Mouse (Mus musculus) limb, embryonic 11.5 days (tissue): ENCODE data around the gene Foxred1. TPM values are rescaled to one million over a fixed set of nuclear protein-coding genes. Genes with fewer than 3 reads are reported as not detected.
A peak's percentile ranks its signal among the peaks of the same experiment; 100 is the strongest.

Experiments used
- ATAC-seq: fragments of 200-750 bp; cut with Nextera tagmentation; 2 replicates; pipeline ENCODE4 v1.8.0; 2017; ENCODE audit warnings: low read depth; ENCODE audit not compliant: insufficient number of reproducible peaks, low FRiP score, low TSS enrichment
- DNase-seq: peaks from one replicate; pipeline ENCODE4 v3.0.0-alpha.2; 2015; ENCODE audit warnings: low spot score
- H3K27ac ChIP-seq: fragments of 300-500 bp; sonication (generic); replicated peaks from 2 replicates; pipeline ENCODE4 v1.5.1; 2014; ENCODE audit warnings: low read depth, mild to moderate bottlenecking, low read length
- H3K27me3 ChIP-seq: fragments of 300-500 bp; sonication (generic); 2 replicates; pipeline ENCODE4 v1.6.1; 2014; ENCODE audit warnings: mild to moderate bottlenecking, low read length, mixed read lengths; ENCODE audit not compliant: control insufficient read depth, insufficient read depth
- H3K36me3 ChIP-seq: fragments of 300-500 bp; sonication (generic); 2 replicates; pipeline ENCODE4 v1.6.1; 2014; ENCODE audit warnings: mild to moderate bottlenecking, low read length, moderate library complexity, mixed read lengths; ENCODE audit not compliant: control insufficient read depth, insufficient read depth
- H3K4me1 ChIP-seq: fragments of 300-500 bp; sonication (generic); 2 replicates; pipeline ENCODE4 v1.6.1; 2014; ENCODE audit warnings: low read length, mixed read lengths; ENCODE audit not compliant: control insufficient read depth, insufficient read depth
- H3K4me2 ChIP-seq: fragments of 300-500 bp; sonication (generic); 2 replicates; pipeline ENCODE4 v1.6.1; 2014; ENCODE audit warnings: low read depth, mild to moderate bottlenecking, moderate library complexity; ENCODE audit not compliant: severe bottlenecking
- H3K4me3 ChIP-seq: fragments of 300-500 bp; sonication (generic); 2 replicates; pipeline ENCODE4 v1.5.1; 2014; ENCODE audit warnings: low read depth, low read length
- H3K9ac ChIP-seq: fragments of 300-500 bp; sonication (generic); 2 replicates; pipeline ENCODE4 v1.6.1; 2014; ENCODE audit warnings: mild to moderate bottlenecking, low read length
- H3K9me3 ChIP-seq: fragments of 300-500 bp; sonication (generic); 2 replicates; pipeline ENCODE4 v1.6.1; 2016; ENCODE audit warnings: low read length; ENCODE audit not compliant: control insufficient read depth
- WGBS: fragments of 180-500 bp; shearing (Covaris S2); extraction: QIAGEN DNeasy Blood & Tissue Kit; methylation state at CpG from one replicate; pipeline ENCODE4 v1.1.7; 2014; 5-methylcytosine and 5-hydroxymethylcytosine counted together
- polyA plus RNA-seq: library from polyadenylated mRNA; unstranded; fragments of >200 nt; fragmentation: Nextera tagmentation; extraction: Ambion mirVana; gene quantifications from 2 replicates; pipeline ENCODE4 v1.2.1, GENCODE M21; 2014

Gene Foxred1
- polyA plus RNA-seq = 35.7 and 39.8 TPM in 2 replicates

DNA sequence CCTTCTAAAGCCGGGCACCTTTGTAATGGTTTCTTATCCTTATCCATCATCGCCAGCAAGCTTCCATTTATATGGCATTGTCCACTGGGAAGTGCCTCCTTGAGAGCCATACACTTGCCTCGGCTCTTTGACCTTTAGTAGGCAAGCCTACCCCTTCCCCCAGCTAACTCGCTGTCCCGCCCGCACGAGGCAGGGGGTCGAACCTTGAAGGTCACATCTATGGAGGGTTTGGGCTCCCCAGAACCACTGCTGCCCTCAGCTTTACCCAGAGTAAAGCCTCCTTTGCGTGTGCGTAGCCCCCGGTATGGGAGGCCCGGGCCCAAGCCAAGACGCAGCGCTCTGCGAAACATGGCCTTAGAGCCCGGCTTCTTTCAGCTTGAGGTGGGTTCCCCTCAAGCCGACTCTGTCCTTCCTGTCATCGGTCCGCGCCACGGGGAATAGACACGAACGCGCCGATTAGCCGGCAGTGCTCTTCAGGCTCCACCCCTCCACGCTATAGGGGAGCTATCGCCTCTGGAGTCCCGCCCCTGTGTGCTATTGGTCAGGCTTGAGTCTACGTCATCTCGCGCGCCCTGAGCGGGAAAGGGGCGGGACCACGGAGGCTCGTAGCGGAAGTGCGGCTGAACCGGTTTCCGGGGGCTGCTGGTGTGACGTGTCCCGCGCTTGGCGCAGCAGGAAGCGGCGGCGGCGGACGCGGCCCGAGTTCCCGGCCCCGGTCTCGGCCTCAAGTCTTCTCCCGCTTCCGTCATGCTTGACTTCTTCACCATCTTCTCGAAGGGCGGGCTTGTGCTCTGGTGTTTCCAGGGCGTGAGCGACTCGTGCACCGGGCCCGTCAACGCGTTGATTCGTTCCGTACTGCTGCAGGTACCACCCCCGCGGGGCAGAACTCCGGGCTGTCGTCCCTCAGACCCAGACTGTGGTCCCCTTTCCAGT lies at the start of gene Foxred1:
Gene Foxred1, minus strand, starts transcription at position 514 of the 933 bp plus-strand sequence.
- H3K9ac ChIP-seq = peak within 1 kb of the TSS; percentile 75
- DNase-seq (peak; percentile 100), ATAC-seq (peak; percentile 100)
- no peaks in the 10 kb centered on the region for H3K9me3 ChIP-seq
- peaks cover 27% of the 10 kb centered on the region for H3K36me3 ChIP-seq
- H3K27ac ChIP-seq = peak within 1 kb of the TSS; percentile 71
- H3K4me3 ChIP-seq = peak within 1 kb of the TSS; percentile 73
- H3K27me3 ChIP-seq = no peaks in the 10 kb centered on the region
- H3K4me2 ChIP-seq = peak within 1 kb of the TSS; percentile 80
- peaks cover 6% of the 10 kb centered on the region; the same call in 1 of the 2 replicates for H3K4me1 ChIP-seq
- whole genome bisulfite sequencing = under 1% methylated on average over 72 of the region's 72 CpGs

DNA sequence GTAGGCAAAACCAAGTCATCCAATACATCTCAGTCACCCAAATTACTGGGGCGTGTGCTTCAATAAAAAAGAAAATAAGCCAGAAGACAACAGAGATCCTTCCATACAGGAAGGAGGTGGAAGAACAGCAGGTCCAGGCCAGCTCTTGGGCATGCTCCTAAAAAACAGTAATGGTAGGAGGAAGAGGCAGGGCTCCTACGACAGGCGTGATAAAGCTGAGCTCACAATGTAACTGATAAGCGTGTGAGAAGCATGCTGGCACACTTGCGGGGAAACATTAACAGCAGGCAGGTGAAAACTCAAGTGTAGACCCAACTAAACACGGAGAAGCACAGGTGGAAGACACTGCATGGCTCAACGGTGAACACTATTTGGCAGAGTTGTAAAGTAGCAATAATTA lies 46.5 kb upstream of the Foxred1 start:
- Histone ChIP-seq H3K9ac (no peak overlapping the region), H3K27me3 (no peaks in the 10 kb centered on the region), H3K4me3 (no peak overlapping the region), H3K4me1 (no peaks in the 10 kb centered on the region), H3K27ac (no peak overlapping the region), H3K9me3 (no peaks in the 10 kb centered on the region), H3K4me2 (no peak overlapping the region), H3K36me3 (no peaks in the 10 kb centered on the region)
- DNase-seq (no peak), ATAC-seq (no peak)
- 95% methylated on average over 7 of the region's 7 CpGs for WGBS

DNA sequence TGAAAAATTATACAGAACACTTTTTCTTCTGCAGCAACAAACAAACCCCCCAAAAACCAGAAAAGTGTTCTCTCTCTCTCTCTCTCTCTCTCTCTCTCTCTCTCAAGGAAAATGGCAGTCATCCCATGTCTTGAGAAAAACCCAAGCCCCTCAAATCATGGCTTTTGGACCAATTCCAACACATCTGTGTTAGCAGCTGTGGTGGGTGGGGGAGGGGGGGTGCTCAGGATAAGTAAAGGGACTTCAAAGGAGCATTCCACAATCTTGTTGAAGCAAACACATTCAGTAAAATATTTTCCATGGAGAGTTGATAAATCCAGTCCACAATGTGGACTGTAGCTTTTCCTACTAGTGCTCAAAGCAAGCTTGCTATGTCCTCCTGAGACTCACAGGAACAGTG lies 38.6 kb upstream of the Foxred1 start:
- Histone ChIP-seq H3K27ac (no peak overlapping the region; the same call in 1 of the 2 replicates), H3K36me3 (no peaks in the 10 kb centered on the region), H3K9ac (no peak overlapping the region), H3K4me2 (no peak overlapping the region), H3K4me1 (no peaks in the 10 kb centered on the region), H3K27me3 (no peaks in the 10 kb centered on the region), H3K9me3 (no peaks in the 10 kb centered on the region), H3K4me3 (no peak overlapping the region)
- no peak for ATAC-seq
- DNase-seq = no peak

DNA sequence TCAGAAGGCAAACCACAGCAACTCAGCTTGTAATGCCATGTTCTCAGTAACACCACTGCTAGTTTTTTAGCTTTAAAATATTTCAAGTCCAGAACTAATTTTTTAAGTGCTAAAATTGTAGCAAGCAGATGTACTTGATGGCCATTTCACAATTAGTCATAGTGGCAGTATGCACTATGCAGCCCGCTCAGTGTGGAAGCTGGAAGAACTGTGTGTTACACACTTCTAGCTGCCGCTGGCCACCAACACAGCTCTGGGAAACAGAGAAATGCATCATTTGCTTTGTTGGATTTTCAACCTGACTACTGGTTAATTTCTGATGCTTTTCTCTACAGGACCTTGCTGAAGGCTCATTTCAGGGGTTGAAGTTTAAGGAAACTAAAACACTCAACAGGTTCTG lies 36.5 kb upstream of the Foxred1 start:
- Histone ChIP-seq H3K9me3 (no peaks in the 10 kb centered on the region), H3K4me1 (no peaks in the 10 kb centered on the region), H3K36me3 (no peaks in the 10 kb centered on the region), H3K27me3 (no peaks in the 10 kb centered on the region), H3K9ac (no peak overlapping the region), H3K4me3 (no peak overlapping the region), H3K4me2 (no peak overlapping the region), H3K27ac (no peak overlapping the region; the same call in 1 of the 2 replicates)
- DNase-seq (no peak), ATAC-seq (no peak)
- 87% methylated on average over 2 of the region's 2 CpGs for WGBS

DNA sequence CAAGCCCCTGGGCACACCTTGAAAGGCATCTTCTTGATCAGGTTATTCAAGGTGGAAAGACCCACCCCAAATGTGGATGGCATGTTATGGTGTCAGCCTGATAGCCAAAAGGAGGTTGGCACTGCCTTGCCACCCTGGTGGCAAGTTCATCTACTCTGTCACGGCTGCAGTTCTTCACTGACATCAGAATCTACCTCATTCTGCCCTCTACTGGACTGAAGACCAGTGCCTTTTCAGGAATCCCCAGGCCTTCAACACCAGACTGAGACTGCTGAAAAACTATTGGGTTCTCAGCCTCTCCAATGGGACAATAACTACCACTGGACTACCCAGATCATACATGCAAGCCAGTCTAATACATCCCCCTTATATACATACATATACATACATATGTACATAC lies 28.9 kb upstream of the Foxred1 start:
- no peak for ATAC-seq
- 74% methylated on average over 1 of the region's 1 CpGs for WGBS
- H3K27me3 ChIP-seq = no peaks in the 10 kb centered on the region
- no peaks in the 10 kb centered on the region for H3K4me1 ChIP-seq
- no peaks in the 10 kb centered on the region for H3K9me3 ChIP-seq
- H3K36me3 ChIP-seq = no peaks in the 10 kb centered on the region
- H3K9ac ChIP-seq = no peak overlapping the region
- no peak overlapping the region for H3K4me2 ChIP-seq
- DNase-seq = no peak
- H3K4me3 ChIP-seq = no peak overlapping the region
- H3K27ac ChIP-seq = no peak overlapping the region

DNA sequence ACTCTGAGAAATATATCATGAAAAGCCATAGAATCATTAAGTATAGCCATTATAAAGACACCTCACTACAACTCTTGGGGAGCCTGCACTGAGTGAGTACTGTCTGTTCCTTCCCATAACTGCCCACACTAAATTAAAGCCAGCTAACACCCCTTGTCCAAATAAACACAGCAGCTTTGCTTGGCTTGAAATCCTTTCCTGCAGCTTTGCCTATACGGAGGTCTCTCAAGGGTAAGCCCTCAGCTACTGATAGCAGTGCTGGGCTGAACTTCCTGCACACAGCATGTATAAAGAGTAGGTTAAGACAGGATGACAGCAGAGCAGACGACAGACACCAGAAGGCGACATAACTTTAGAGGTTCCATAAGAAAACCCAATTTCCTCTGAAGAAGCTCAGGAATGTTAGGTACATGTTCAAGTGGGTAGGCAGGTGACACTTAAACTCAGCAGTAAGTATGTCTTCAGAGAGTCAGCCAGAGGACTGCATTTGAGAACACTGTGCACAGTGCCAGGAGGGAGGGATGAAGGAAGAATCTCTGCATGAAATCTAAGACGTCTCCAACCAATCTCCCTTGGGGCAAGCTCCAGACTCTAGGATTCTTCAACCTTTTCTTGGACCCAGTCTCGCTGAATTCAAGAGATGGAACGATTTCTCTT lies 28.2 kb upstream of the Foxred1 start:
- H3K4me2 ChIP-seq = no peak overlapping the region
- H3K36me3 ChIP-seq = no peaks in the 10 kb centered on the region
- no peaks in the 10 kb centered on the region for H3K27me3 ChIP-seq
- H3K4me3 ChIP-seq = no peak overlapping the region
- no peak overlapping the region for H3K9ac ChIP-seq
- DNase-seq (no peak), ATAC-seq (no peak)
- H3K4me1 ChIP-seq = no peaks in the 10 kb centered on the region
- H3K27ac ChIP-seq = no peak overlapping the region
- 73% methylated on average over 6 of the region's 6 CpGs for WGBS
- H3K9me3 ChIP-seq = no peaks in the 10 kb centered on the region

DNA sequence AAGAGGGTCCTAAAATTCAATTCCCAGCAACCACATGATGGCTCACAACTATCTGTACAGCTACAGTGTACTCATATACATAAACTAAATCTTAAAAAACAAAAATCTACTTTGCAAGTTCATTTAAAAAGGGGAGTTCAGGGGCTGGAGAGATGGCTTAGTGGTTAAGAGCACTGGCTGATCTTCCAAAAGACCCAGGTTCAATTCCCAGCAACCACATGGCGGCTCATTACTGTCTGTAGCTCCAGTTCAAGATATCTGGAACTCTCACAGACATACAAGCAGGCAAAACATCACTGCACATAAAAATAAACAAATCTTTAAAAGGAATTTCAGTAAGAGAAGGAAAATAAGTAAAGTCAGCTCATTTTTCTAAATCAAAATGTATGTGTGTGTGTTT lies 27.5 kb upstream of the Foxred1 start:
- H3K27me3 ChIP-seq = no peaks in the 10 kb centered on the region
- H3K4me1 ChIP-seq = no peaks in the 10 kb centered on the region
- no peak overlapping the region for H3K4me2 ChIP-seq
- no peaks in the 10 kb centered on the region for H3K36me3 ChIP-seq
- H3K27ac ChIP-seq = no peak overlapping the region
- DNase-seq (no peak), ATAC-seq (no peak)
- no peaks in the 10 kb centered on the region for H3K9me3 ChIP-seq
- 91% methylated on average over 1 of the region's 1 CpGs for WGBS
- no peak overlapping the region for H3K9ac ChIP-seq
- H3K4me3 ChIP-seq = no peak overlapping the region

DNA sequence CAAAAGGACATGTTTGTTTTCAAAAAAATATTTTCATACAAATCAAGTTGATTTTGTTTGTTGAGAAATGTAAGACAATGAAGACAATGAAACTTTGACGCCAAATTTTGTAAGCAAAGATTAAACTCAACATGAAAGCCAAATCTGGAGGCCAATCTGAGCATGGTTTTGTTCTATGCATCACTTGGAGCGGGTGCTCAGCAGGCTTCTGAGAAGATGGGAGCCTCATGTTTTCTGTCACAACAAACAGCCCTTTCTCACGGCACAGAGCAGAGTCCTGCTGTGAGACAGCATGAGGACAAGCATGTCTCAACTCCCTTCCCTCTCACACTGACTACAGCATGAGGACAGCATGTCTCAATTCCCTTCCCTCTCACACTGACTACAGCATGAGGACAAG lies 25.1 kb upstream of the Foxred1 start:
- H3K9me3 ChIP-seq = no peaks in the 10 kb centered on the region
- no peak overlapping the region for H3K4me2 ChIP-seq
- H3K4me3 ChIP-seq = no peak overlapping the region
- H3K4me1 ChIP-seq = no peaks in the 10 kb centered on the region
- ATAC-seq (no peak), DNase-seq (no peak)
- H3K27me3 ChIP-seq = no peaks in the 10 kb centered on the region
- no peak overlapping the region for H3K27ac ChIP-seq
- WGBS = 69% methylated on average over 3 of the region's 3 CpGs
- H3K9ac ChIP-seq = no peak overlapping the region
- H3K36me3 ChIP-seq = no peaks in the 10 kb centered on the region; the same call in 1 of the 2 replicates
